Mouse (Mus musculus) lung, postnatal 0 days (tissue): ENCODE data around the gene Olfr504. TPM values are rescaled to one million over a fixed set of nuclear protein-coding genes. Genes with fewer than 3 reads are reported as not detected.
"Not testable (repeated sequence)": the region's sequence is repeated elsewhere in the genome, so short reads cannot be mapped to it uniquely, and the experiment has no call there.

Experiments used
- ATAC-seq: fragments of 200-750 bp; cut with Nextera tagmentation; 2 replicates; pipeline ENCODE4 v1.8.0; 2017; ENCODE audit warnings: moderate library complexity
- DNase-seq: peaks from one replicate; pipeline ENCODE4 v3.0.0-alpha.2; 2016; ENCODE audit warnings: low spot score
- H3K27ac ChIP-seq: fragments of 300-500 bp; sonication (generic); 2 replicates; pipeline ENCODE4 v1.5.1; 2014; ENCODE audit warnings: antibody characterized with exemption, mild to moderate bottlenecking, low read length, mixed read lengths
- H3K27me3 ChIP-seq: fragments of 300-500 bp; sonication (generic); replicated peaks from 2 replicates; pipeline ENCODE4 v1.6.1; 2014; ENCODE audit warnings: low read length, mixed read lengths; ENCODE audit not compliant: insufficient read depth
- H3K36me3 ChIP-seq: fragments of 300-500 bp; sonication (generic); 2 replicates; pipeline ENCODE4 v1.6.1; 2014; ENCODE audit warnings: low read length, mixed read lengths; ENCODE audit not compliant: insufficient read depth
- H3K4me1 ChIP-seq: fragments of 300-500 bp; sonication (generic); 2 replicates; pipeline ENCODE4 v1.6.1; 2014; ENCODE audit warnings: antibody characterized with exemption, low read depth, low read length, mixed read lengths; ENCODE audit not compliant: insufficient read depth
- H3K4me2 ChIP-seq: fragments of 300-500 bp; sonication (generic); replicated peaks from 2 replicates; pipeline ENCODE4 v1.6.1; 2014; ENCODE audit warnings: low read depth, mild to moderate bottlenecking, low read length, moderate library complexity, mixed read lengths
- H3K4me3 ChIP-seq: fragments of 300-500 bp; sonication (generic); 2 replicates; pipeline ENCODE4 v1.5.1; 2014; ENCODE audit warnings: low read depth, low read length
- H3K9ac ChIP-seq: fragments of 300-500 bp; sonication (generic); replicated peaks from 2 replicates; pipeline ENCODE4 v1.6.1; 2014; ENCODE audit warnings: low read depth, mild to moderate bottlenecking
- H3K9me3 ChIP-seq: fragments of 300-500 bp; sonication (generic); 2 replicates; pipeline ENCODE4 v1.6.1; 2016; ENCODE audit warnings: low read length, mixed read lengths
- CTCF ChIP-seq: IDR thresholded peaks from 2 replicates; pipeline ENCODE4 v1.5.1; 2016; ENCODE audit warnings: antibody characterized with exemption, mild to moderate bottlenecking
- EP300 ChIP-seq: IDR thresholded peaks from 2 replicates; pipeline ENCODE4 v1.6.1; 2016; ENCODE audit warnings: antibody characterized with exemption, mild to moderate bottlenecking, control low read depth
- WGBS: fragments of 180-500 bp; shearing (Covaris S2); extraction: QIAGEN DNeasy Blood & Tissue Kit; methylation state at CpG from one replicate; pipeline ENCODE4 v1.1.7; 2014; 5-methylcytosine and 5-hydroxymethylcytosine counted together
- polyA plus RNA-seq: library from polyadenylated mRNA; unstranded; fragments of >200 nt; fragmentation: Nextera tagmentation; extraction: Ambion mirVana; gene quantifications from 2 replicates; pipeline ENCODE4 v1.2.1, GENCODE M21; 2015

The Olfr504 gene
- not detected in 2 replicates for polyA plus RNA-seq

GRCm38 (mm10) chr7:108565693-108566092 lies at the start of gene Olfr504:
Olfr504 (minus strand) TSS chr7:108565793.
- no peaks in the 10 kb centered on the region for H3K4me1 ChIP-seq
- TF ChIP-seq CTCF (no peak), EP300 (no peak)
- no peaks in the 10 kb centered on the region for H3K9me3 ChIP-seq
- ATAC-seq = no peak
- DNase-seq = no peak
- no peak within 1 kb of the TSS for H3K4me3 ChIP-seq
- no peaks in the 10 kb centered on the region for H3K27me3 ChIP-seq
- H3K27ac ChIP-seq = no peak within 1 kb of the TSS
- WGBS = 79% methylated on average over 1 of the region's 1 CpGs
- H3K36me3 ChIP-seq = no peaks in the 10 kb centered on the region
- H3K4me2 ChIP-seq = no peak within 1 kb of the TSS
- H3K9ac ChIP-seq = no peak within 1 kb of the TSS

GRCm38 (mm10) chr7:108614110-108614509 lies 48.5 kb upstream of the Olfr504 start:
- Histone ChIP-seq H3K27ac (no peak overlapping the region), H3K4me2 (no peak overlapping the region), H3K4me3 (no peak overlapping the region), H3K9ac (no peak overlapping the region), H3K27me3 (no peaks in the 10 kb centered on the region), H3K36me3 (no peaks in the 10 kb centered on the region), H3K9me3 (no peaks in the 10 kb centered on the region), H3K4me1 (no peaks in the 10 kb centered on the region)
- DNase-seq = no peak
- TF ChIP-seq CTCF (no peak), EP300 (no peak)
- ATAC-seq = no peak
- WGBS = 82% methylated on average over 2 of the region's 2 CpGs

GRCm38 (mm10) chr7:108610487-108610886 lies 44.9 kb upstream of the Olfr504 start, which contains the start of gene Olfr506:
Olfr506 (plus strand) TSS chr7:108610787.
- Histone ChIP-seq H3K27ac (no peak within 1 kb of the TSS), H3K9me3 (no peaks in the 10 kb centered on the region), H3K9ac (no peak within 1 kb of the TSS), H3K4me1 (no peaks in the 10 kb centered on the region), H3K4me3 (no peak within 1 kb of the TSS), H3K27me3 (no peaks in the 10 kb centered on the region), H3K36me3 (no peaks in the 10 kb centered on the region), H3K4me2 (no peak within 1 kb of the TSS)
- TF ChIP-seq EP300 (no peak), CTCF (no peak)
- ATAC-seq (no peak), DNase-seq (no peak)

- H3K27me3 ChIP-seq, ATAC-seq, H3K4me1 ChIP-seq, DNase-seq, H3K4me2 ChIP-seq, H3K4me3 ChIP-seq, H3K36me3 ChIP-seq, H3K27ac ChIP-seq, H3K9ac ChIP-seq, H3K9me3 ChIP-seq: not testable (repeated sequence)
- 65% methylated on average over 3 of the region's 3 CpGs for WGBS
Measured at GRCm38 (mm10) chr7:108601916-108602315, 36.3 kb upstream of the Olfr504 start.

- 78% methylated on average over 1 of the region's 1 CpGs for WGBS
- Histone ChIP-seq H3K4me3 (no peak overlapping the region), H3K9ac (no peak overlapping the region), H3K27ac (no peak overlapping the region), H3K27me3 (no peaks in the 10 kb centered on the region), H3K9me3 (no peaks in the 10 kb centered on the region), H3K4me2 (no peak overlapping the region), H3K36me3 (no peaks in the 10 kb centered on the region), H3K4me1 (no peaks in the 10 kb centered on the region)
- no peak for ATAC-seq
- no peak for DNase-seq
- TF ChIP-seq CTCF (no peak), EP300 (no peak)
Measured at GRCm38 (mm10) chr7:108589797-108590196, 24.2 kb upstream of the Olfr504 start.

- not testable (repeated sequence) for H3K4me2 ChIP-seq, ATAC-seq, H3K4me3 ChIP-seq, DNase-seq, H3K36me3 ChIP-seq, H3K9ac ChIP-seq, H3K27me3 ChIP-seq, H3K27ac ChIP-seq, H3K4me1 ChIP-seq, H3K9me3 ChIP-seq
- WGBS = 32% methylated on average over 1 of the region's 1 CpGs
Measured at GRCm38 (mm10) chr7:108544227-108544626, 21.4 kb downstream of the Olfr504 start, which contains the start of gene Olfr503. Olfr503 (plus strand) TSS chr7:108544527.

- DNase-seq (no peak), ATAC-seq (no peak)
- H3K4me2 ChIP-seq = no peak overlapping the region
- H3K9me3 ChIP-seq = no peaks in the 10 kb centered on the region
- H3K27me3 ChIP-seq = no peaks in the 10 kb centered on the region
- no peak overlapping the region for H3K9ac ChIP-seq
- H3K36me3 ChIP-seq = no peaks in the 10 kb centered on the region
- WGBS = 82% methylated on average over 13 of the region's 13 CpGs
- no peaks in the 10 kb centered on the region for H3K4me1 ChIP-seq
- H3K27ac ChIP-seq = no peak overlapping the region
- no peak overlapping the region for H3K4me3 ChIP-seq
- TF ChIP-seq EP300 = no peak
- TF ChIP-seq CTCF = no peak
Measured at GRCm38 (mm10) chr7:108542416-108542815, 23.2 kb downstream of the Olfr504 start.
